Mouse (Mus musculus) kidney, embryonic 14.5 days (tissue): Measurements from ENCODE around the gene 1700123O20Rik. TPM values are rescaled to one million over a fixed set of nuclear protein-coding genes. Genes with fewer than 3 reads are reported as not detected.

Source experiments
- ATAC-seq: fragments of 200-750 bp; cut with Nextera tagmentation; 2 replicates; pipeline ENCODE4 v1.8.0; 2017; ENCODE audit warnings: moderate number of reproducible peaks, mild to moderate bottlenecking, moderate TSS enrichment, moderate library complexity; ENCODE audit not compliant: low FRiP score, low TSS enrichment
- H3K27ac ChIP-seq: fragments of 300-500 bp; sonication (generic); 2 replicates; pipeline ENCODE4 v1.5.1; 2014; ENCODE audit warnings: low read depth, mild to moderate bottlenecking, low read length, moderate library complexity, mixed read lengths
- H3K27me3 ChIP-seq: fragments of 300-500 bp; sonication (generic); 2 replicates; pipeline ENCODE4 v1.6.1; 2014; ENCODE audit warnings: mild to moderate bottlenecking, low read length; ENCODE audit not compliant: control insufficient read depth, insufficient read depth
- H3K36me3 ChIP-seq: fragments of 300-500 bp; sonication (generic); 2 replicates; pipeline ENCODE4 v1.6.1; 2014; ENCODE audit warnings: low read length, mixed read lengths; ENCODE audit not compliant: control insufficient read depth, insufficient read depth
- H3K4me1 ChIP-seq: fragments of 300-500 bp; sonication (generic); 2 replicates; pipeline ENCODE4 v1.6.1; 2014; ENCODE audit warnings: low read length, mixed read lengths; ENCODE audit not compliant: control insufficient read depth, insufficient read depth
- H3K4me2 ChIP-seq: fragments of 300-500 bp; sonication (generic); replicated peaks from 2 replicates; pipeline ENCODE4 v1.6.1; 2014; ENCODE audit warnings: low read depth, mild to moderate bottlenecking, low read length
- H3K4me3 ChIP-seq: fragments of 300-500 bp; sonication (generic); 2 replicates; pipeline ENCODE4 v1.5.1; 2014; ENCODE audit warnings: mild to moderate bottlenecking, low read length
- H3K9ac ChIP-seq: fragments of 300-500 bp; sonication (generic); 2 replicates; pipeline ENCODE4 v1.6.1; 2014; ENCODE audit warnings: low read depth, mild to moderate bottlenecking, low read length, moderate library complexity
- H3K9me3 ChIP-seq: fragments of 300-500 bp; sonication (generic); 2 replicates; pipeline ENCODE4 v1.6.1; 2016; ENCODE audit warnings: low read length; ENCODE audit not compliant: control insufficient read depth
- WGBS: fragments of 180-500 bp; shearing (Covaris S2); extraction: QIAGEN DNeasy Blood & Tissue Kit; methylation state at CpG from one replicate; pipeline ENCODE4 v1.1.7; 2014; 5-methylcytosine and 5-hydroxymethylcytosine counted together
- microRNA-seq: library from miRNA; unstranded; fragments of <30 nt; microRNA quantifications from one replicate; pipeline ENCODE4, GENCODE M21; 2016
- polyA plus RNA-seq: library from polyadenylated mRNA; unstranded; fragments of >200 nt; fragmentation: Nextera tagmentation; extraction: Ambion mirVana; gene quantifications from 2 replicates; pipeline ENCODE4 v1.2.1, GENCODE M21; 2014

Gene 1700123O20Rik
- polyA plus RNA-seq, 1 experiment from 2014 or later = 89.8 TPM

- Histone ChIP-seq H3K9me3 (no peaks in the 10 kb centered on the region), H3K27ac (no peak overlapping the region), H3K4me2 (no peak overlapping the region), H3K9ac (no peak overlapping the region), H3K36me3 (no peaks in the 10 kb centered on the region), H3K27me3 (no peaks in the 10 kb centered on the region), H3K4me1 (peaks cover 4% of the 10 kb centered on the region; the same call in 1 of the 2 replicates), H3K4me3 (no peak overlapping the region)
- no peak for ATAC-seq
- 84% methylated on average over 10 of the region's 10 CpGs for WGBS
Measured at GRCm38 (mm10) chr14:54737634-54738033, 51.6 kb downstream of the 1700123O20Rik start.

Small RNAs within 50 kb of the gene (microRNA-seq; reads per million reads assigned to microRNA genes)
- gene Mir6948 = not detected

Other genes with a start within 250 kb of the 1700123O20Rik start
- gene Lrp10, start 222.1 kb upstream of the 1700123O20Rik start, polyA plus RNA-seq = 32.0 and 47.0 TPM in 2 replicates
- 6.1 and 6.9 TPM in 2 replicates for gene Rem2, start 210.1 kb upstream of the 1700123O20Rik start, polyA plus RNA-seq
- gene Prmt5, start 168.7 kb upstream of the 1700123O20Rik start, polyA plus RNA-seq = 87.5 and 108 TPM in 2 replicates
- 56.3 and 60.9 TPM in 2 replicates for gene Haus4, start 131.6 kb upstream of the 1700123O20Rik start, polyA plus RNA-seq
- 17.4 and 32.2 TPM in 2 replicates for gene Ajuba, start 108.7 kb upstream of the 1700123O20Rik start, polyA plus RNA-seq
- 5.7 and 7.7 TPM in 2 replicates for gene 4931414P19Rik, start 80.2 kb upstream of the 1700123O20Rik start, polyA plus RNA-seq
- 420 and 456 TPM in 2 replicates for gene Psmb5, start 68.2 kb upstream of the 1700123O20Rik start, polyA plus RNA-seq
- not detected in 2 replicates for gene Psmb11, start 64.8 kb upstream of the 1700123O20Rik start, polyA plus RNA-seq
- gene Gm17606, start 45.3 kb upstream of the 1700123O20Rik start, polyA plus RNA-seq = not detected in 2 replicates
- gene Cdh24, start 44.9 kb upstream of the 1700123O20Rik start, polyA plus RNA-seq = 5.0 and 5.7 TPM in 2 replicates
- 161 and 169 TPM in 2 replicates for gene Acin1, start 715 bp downstream of the 1700123O20Rik start, polyA plus RNA-seq
- gene Gm29776, start 12.6 kb downstream of the 1700123O20Rik start, polyA plus RNA-seq = 0.08 and 0.16 TPM in 2 replicates
- not detected in 2 replicates for gene Cebpe, start 26.0 kb downstream of the 1700123O20Rik start, polyA plus RNA-seq
- 5.8 and 12.1 TPM in 2 replicates for gene Slc7a8, start 95.7 kb downstream of the 1700123O20Rik start, polyA plus RNA-seq
- gene Rnf212b, start 127.9 kb downstream of the 1700123O20Rik start, polyA plus RNA-seq = not detected in 2 replicates
- 10.3 and 19.1 TPM in 2 replicates for gene Homez, start 184.7 kb downstream of the 1700123O20Rik start, polyA plus RNA-seq
- gene Ppp1r3e, start 191.3 kb downstream of the 1700123O20Rik start, polyA plus RNA-seq = 2.9 and 4.5 TPM in 2 replicates
- 5.3 and 6.1 TPM in 2 replicates for gene Bcl2l2, start 197.2 kb downstream of the 1700123O20Rik start, polyA plus RNA-seq
- 0.44 TPM in 1 of 2 replicates, not detected in the other for gene Gm20521, start 197.2 kb downstream of the 1700123O20Rik start, polyA plus RNA-seq
- 178 and 227 TPM in 2 replicates for gene Pabpn1, start 206.3 kb downstream of the 1700123O20Rik start, polyA plus RNA-seq
- gene Slc22a17, start 226.9 kb downstream of the 1700123O20Rik start, polyA plus RNA-seq = 41.0 and 58.9 TPM in 2 replicates
- 26.2 and 33.8 TPM in 2 replicates for gene Efs, start 239.9 kb downstream of the 1700123O20Rik start, polyA plus RNA-seq
- 0.24 TPM in 1 of 2 replicates, not detected in the other for gene Il25, start 246.5 kb downstream of the 1700123O20Rik start, polyA plus RNA-seq